ENCODE assay signal across 9 mouse cellular contexts in genomic region chr9:55391909-55392658, GRCm38 (mm10).
DNase-seq lines count a peak whose midpoint lies in the region; ATAC-seq lines count a peak whose summit lies in the region.
"Had no signal": no experiment of that assay in that cellular context is flagged by ENCODE, and none has a peak within 500 bp of the region (broad histone marks: within the 10 kb centered on the region; RNA-seq: fewer than 3 reads in every experiment).

No protein-coding gene starts in this region.

- H3K36me3 ChIP-seq in limb, embryonic 13.5 days, result no peaks in the 10 kb centered on the region
- H3K36me3 ChIP-seq in stomach, embryonic 16.5 days (ENCODE audit: control insufficient read depth, insufficient read depth, low read length), result no peaks in the 10 kb centered on the region
- H3K36me3 ChIP-seq: embryonic facial prominence, embryonic 13.5 days had no signal

- H3K4me2 ChIP-seq in limb, embryonic 13.5 days (replicated peaks), result 0 out of 2 replicates have a peak overlapping the region, but pooled peaks have one; percentile 1
- H3K4me2 ChIP-seq in stomach, embryonic 16.5 days (ENCODE audit: low read depth, low read length), result no peak overlapping the region
- H3K4me2 ChIP-seq: embryonic facial prominence, embryonic 13.5 days had no signal

- H3K4me1 ChIP-seq in limb, embryonic 13.5 days, result peaks cover 10% of the 10 kb centered on the region
- no peaks in the 10 kb centered on the region for H3K4me1 ChIP-seq in stomach, embryonic 16.5 days (ENCODE audit: control insufficient read depth, insufficient read depth, low read length)
- H3K4me1 ChIP-seq: embryonic facial prominence, embryonic 13.5 days had no signal

- H3K27ac ChIP-seq in limb, embryonic 13.5 days, result no peak overlapping the region
- no peak overlapping the region for H3K27ac ChIP-seq in stomach, embryonic 16.5 days (ENCODE audit: low read length)
- H3K27ac ChIP-seq: embryonic facial prominence, embryonic 13.5 days had no signal

- 25% methylated on average over 17 of the region's 17 CpGs for WGBS in limb, embryonic 13.5 days
- WGBS in stomach, embryonic 16.5 days, result 30% methylated on average over 17 of the region's 17 CpGs

- DNase-seq in 3T3-L1 (ENCODE audit: low read depth, low spot score), result peak; percentile 83
- DNase-seq in adrenal gland, adult 2 months, result peak; percentile 75
- DNase-seq in embryo, embryonic 10.5 days (ENCODE audit: low spot score), result peak; percentile 89
- peak; percentile 32 for DNase-seq in gastrocnemius, postnatal 25 days
- DNase-seq in kidney, adult 9 months, result peak; percentile 70
- peak; percentile 62 to 78 for DNase-seq in natural killer cell, adult 2 months (ENCODE audit: low spot score in 2 of 2)

- peak; percentile 49; the same call in 1 of the 2 replicates for ATAC-seq in limb, embryonic 13.5 days (ENCODE audit: low FRiP score, low read depth)
- ATAC-seq in stomach, embryonic 16.5 days (ENCODE audit: insufficient read depth, low FRiP score), result peak; percentile 40; the same call in 1 of the 2 replicates

- no peaks in the 10 kb centered on the region for H3K9me3 ChIP-seq in limb, embryonic 13.5 days
- no peaks in the 10 kb centered on the region; the same call in 1 of the 2 replicates for H3K9me3 ChIP-seq in stomach, embryonic 16.5 days (replicated peaks; ENCODE audit: control insufficient read depth, low read length)
- H3K9me3 ChIP-seq: embryonic facial prominence, embryonic 13.5 days had no signal

- H3K27me3 ChIP-seq in limb, embryonic 13.5 days, result peaks cover 31% of the 10 kb centered on the region
- no peaks in the 10 kb centered on the region for H3K27me3 ChIP-seq in stomach, embryonic 16.5 days (ENCODE audit: control insufficient read depth, insufficient read depth, low read length)

- H3K4me3 ChIP-seq in limb, embryonic 13.5 days, result no peak overlapping the region
- H3K4me3 ChIP-seq in stomach, embryonic 16.5 days (replicated peaks; ENCODE audit: low read length), result no peak overlapping the region
- H3K4me3 ChIP-seq: embryonic facial prominence, embryonic 13.5 days had no signal

- no peak overlapping the region for H3K9ac ChIP-seq in limb, embryonic 13.5 days
- no peak overlapping the region for H3K9ac ChIP-seq in stomach, embryonic 16.5 days (ENCODE audit: low read length)
- H3K9ac ChIP-seq: embryonic facial prominence, embryonic 13.5 days had no signal

Comparison
In these comparisons a context has a peak if more than half of its experiments do, and no peak if none do; other contexts are left out.
1. DNase-seq: peak in every context shown above with its lines; median percentile 89 in embryo, embryonic 10.5 days; 83 in 3T3-L1; 75 in adrenal gland, adult 2 months; 70 in kidney, adult 9 months; 70 in natural killer cell, adult 2 months; 32 in gastrocnemius, postnatal 25 days.